Mouse (Mus musculus): ENCODE results near the gene Igf1r. TPM values are rescaled to one million over a fixed set of nuclear protein-coding genes. Genes with fewer than 3 reads are reported as not detected.

Gene Igf1r
- polyA plus RNA-seq, 1 experiment from 2014 or later, result 6.8 TPM

GRCm38 (mm10) chr7:68096411-68096810, 143.8 kb downstream of the Igf1r start:
- DNase-seq (ENCODE audit: low spot score) (no peak), ATAC-seq (ENCODE audit: low FRiP score, low TSS enrichment) (no peak)
- H3K4me3 ChIP-seq (ENCODE audit: low read depth, low read length), result no peak overlapping the region
- H3K9ac ChIP-seq (ENCODE audit: low read length), result no peak overlapping the region
- no peak overlapping the region for H3K27ac ChIP-seq (replicated peaks)
- TF ChIP-seq CTCF (IDR thresholded peaks at IDR 0.05; ENCODE audit: low read depth) (no peak), EP300 (optimal IDR thresholded peaks at IDR 0.05) (no peak)
- no peaks in the 10 kb centered on the region for H3K9me3 ChIP-seq (ENCODE audit: control insufficient read depth, low read length)
- H3K36me3 ChIP-seq (ENCODE audit: control insufficient read depth, insufficient read depth, low read length), result no peaks in the 10 kb centered on the region
- H3K4me1 ChIP-seq (replicated peaks; ENCODE audit: control insufficient read depth, insufficient read depth), result no peaks in the 10 kb centered on the region; the same call in 1 of the 2 replicates
- WGBS, result 79% methylated on average over 6 of the region's 6 CpGs
- no peak overlapping the region for H3K4me2 ChIP-seq (replicated peaks; ENCODE audit: low read depth)
- H3K27me3 ChIP-seq (ENCODE audit: control insufficient read depth, insufficient read depth, low read length), result no peaks in the 10 kb centered on the region

GRCm38 (mm10) chr7:68097081-68097836, 144.6 kb downstream of the Igf1r start:
- Histone ChIP-seq H3K9ac (ENCODE audit: low read length) (no peak overlapping the region), H3K4me1 (replicated peaks; ENCODE audit: control insufficient read depth, insufficient read depth) (no peaks in the 10 kb centered on the region; the same call in 1 of the 2 replicates), H3K9me3 (ENCODE audit: control insufficient read depth, low read length) (no peaks in the 10 kb centered on the region), H3K27me3 (ENCODE audit: control insufficient read depth, insufficient read depth, low read length) (no peaks in the 10 kb centered on the region), H3K4me3 (ENCODE audit: low read depth, low read length) (no peak overlapping the region), H3K27ac (replicated peaks) (no peak overlapping the region), H3K4me2 (replicated peaks; ENCODE audit: low read depth) (no peak overlapping the region), H3K36me3 (ENCODE audit: control insufficient read depth, insufficient read depth, low read length) (no peaks in the 10 kb centered on the region)
- WGBS, result 87% methylated on average over 7 of the region's 7 CpGs
- TF ChIP-seq CTCF (IDR thresholded peaks at IDR 0.05; ENCODE audit: low read depth) (no peak), EP300 (optimal IDR thresholded peaks at IDR 0.05) (no peak)
- ATAC-seq (ENCODE audit: low FRiP score, low TSS enrichment) (no peak), DNase-seq (ENCODE audit: low spot score) (no peak)

GRCm38 (mm10) chr7:68098098-68098497, 145.5 kb downstream of the Igf1r start:
- Histone ChIP-seq H3K4me2 (replicated peaks; ENCODE audit: low read depth) (no peak overlapping the region), H3K9ac (ENCODE audit: low read length) (no peak overlapping the region), H3K4me3 (ENCODE audit: low read depth, low read length) (no peak overlapping the region), H3K4me1 (replicated peaks; ENCODE audit: control insufficient read depth, insufficient read depth) (peaks cover 3% of the 10 kb centered on the region; the same call in 1 of the 2 replicates), H3K36me3 (ENCODE audit: control insufficient read depth, insufficient read depth, low read length) (no peaks in the 10 kb centered on the region), H3K27ac (replicated peaks) (no peak overlapping the region), H3K9me3 (ENCODE audit: control insufficient read depth, low read length) (no peaks in the 10 kb centered on the region), H3K27me3 (ENCODE audit: control insufficient read depth, insufficient read depth, low read length) (no peaks in the 10 kb centered on the region)
- ATAC-seq (ENCODE audit: low FRiP score, low TSS enrichment) (no peak), DNase-seq (ENCODE audit: low spot score) (no peak)
- no peak for TF ChIP-seq EP300 (optimal IDR thresholded peaks at IDR 0.05)
- no peak for TF ChIP-seq CTCF (IDR thresholded peaks at IDR 0.05; ENCODE audit: low read depth)
- 88% methylated on average over 6 of the region's 6 CpGs for WGBS

- H3K4me1 ChIP-seq (replicated peaks; ENCODE audit: control insufficient read depth, insufficient read depth), result peaks cover 3% of the 10 kb centered on the region; the same call in 1 of the 2 replicates
- H3K9ac ChIP-seq (ENCODE audit: low read length), result no peak overlapping the region
- no peak overlapping the region for H3K4me3 ChIP-seq (ENCODE audit: low read depth, low read length)
- no peak for TF ChIP-seq EP300 (optimal IDR thresholded peaks at IDR 0.05)
- TF ChIP-seq CTCF (IDR thresholded peaks at IDR 0.05; ENCODE audit: low read depth), result no peak
- H3K9me3 ChIP-seq (ENCODE audit: control insufficient read depth, low read length), result no peaks in the 10 kb centered on the region
- ATAC-seq (ENCODE audit: low FRiP score, low TSS enrichment) (0 out of 2 replicates have a peak, but pooled peaks have one; percentile 38), DNase-seq (ENCODE audit: low spot score) (no peak)
- H3K4me2 ChIP-seq (replicated peaks; ENCODE audit: low read depth), result no peak overlapping the region
- WGBS, result 43% methylated on average over 10 of the region's 10 CpGs
- H3K36me3 ChIP-seq (ENCODE audit: control insufficient read depth, insufficient read depth, low read length), result no peaks in the 10 kb centered on the region
- no peaks in the 10 kb centered on the region for H3K27me3 ChIP-seq (ENCODE audit: control insufficient read depth, insufficient read depth, low read length)
- no peak overlapping the region for H3K27ac ChIP-seq (replicated peaks)
Measured at GRCm38 (mm10) chr7:68100388-68100787, 147.8 kb downstream of the Igf1r start.

- TF ChIP-seq CTCF (IDR thresholded peaks at IDR 0.05; ENCODE audit: low read depth) (no peak), EP300 (optimal IDR thresholded peaks at IDR 0.05) (no peak)
- H3K27ac ChIP-seq (replicated peaks), result no peak overlapping the region
- no peak overlapping the region for H3K4me2 ChIP-seq (replicated peaks; ENCODE audit: low read depth)
- peak; percentile 53; the same call in 1 of the 2 replicates for ATAC-seq (ENCODE audit: low FRiP score, low TSS enrichment)
- peaks cover 3% of the 10 kb centered on the region; the same call in 1 of the 2 replicates for H3K4me1 ChIP-seq (replicated peaks; ENCODE audit: control insufficient read depth, insufficient read depth)
- H3K9me3 ChIP-seq (ENCODE audit: control insufficient read depth, low read length), result no peaks in the 10 kb centered on the region
- DNase-seq (ENCODE audit: low spot score), result peak; percentile 82
- WGBS, result 48% methylated on average over 15 of the region's 15 CpGs
- no peak overlapping the region for H3K9ac ChIP-seq (ENCODE audit: low read length)
- H3K4me3 ChIP-seq (ENCODE audit: low read depth, low read length), result no peak overlapping the region
- no peaks in the 10 kb centered on the region for H3K27me3 ChIP-seq (ENCODE audit: control insufficient read depth, insufficient read depth, low read length)
- H3K36me3 ChIP-seq (ENCODE audit: control insufficient read depth, insufficient read depth, low read length), result no peaks in the 10 kb centered on the region
Measured at GRCm38 (mm10) chr7:68102456-68103177, 150.0 kb downstream of the Igf1r start.

DNA sequence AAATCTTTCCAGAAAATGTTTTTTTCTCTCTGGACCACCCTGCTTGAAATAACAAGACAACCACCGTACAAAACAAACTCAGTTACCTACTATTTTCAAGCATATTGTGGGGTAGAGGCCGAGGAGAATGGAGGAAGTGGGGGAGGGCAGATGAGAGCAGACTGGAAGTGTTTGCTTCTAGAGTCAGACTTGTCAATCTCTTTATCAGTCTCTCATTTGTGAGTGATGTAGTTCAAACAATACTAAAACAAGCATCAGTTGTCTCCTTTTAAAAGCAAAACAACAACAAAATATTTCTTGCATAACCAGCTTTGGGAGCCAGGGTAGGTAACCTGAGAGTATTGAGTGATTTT, 150.5 kb downstream of the Igf1r start:
- WGBS, result 27% methylated on average over 2 of the region's 2 CpGs
- TF ChIP-seq CTCF (IDR thresholded peaks at IDR 0.05; ENCODE audit: low read depth) (no peak), EP300 (optimal IDR thresholded peaks at IDR 0.05) (no peak)
- Histone ChIP-seq H3K4me2 (replicated peaks; ENCODE audit: low read depth) (no peak overlapping the region), H3K36me3 (ENCODE audit: control insufficient read depth, insufficient read depth, low read length) (no peaks in the 10 kb centered on the region), H3K4me1 (replicated peaks; ENCODE audit: control insufficient read depth, insufficient read depth) (peaks cover 3% of the 10 kb centered on the region; the same call in 1 of the 2 replicates), H3K27ac (replicated peaks) (no peak overlapping the region), H3K9me3 (ENCODE audit: control insufficient read depth, low read length) (no peaks in the 10 kb centered on the region), H3K27me3 (ENCODE audit: control insufficient read depth, insufficient read depth, low read length) (no peaks in the 10 kb centered on the region), H3K9ac (ENCODE audit: low read length) (no peak overlapping the region), H3K4me3 (ENCODE audit: low read depth, low read length) (no peak overlapping the region)
- no peak for DNase-seq (ENCODE audit: low spot score)
- ATAC-seq (ENCODE audit: low FRiP score, low TSS enrichment), result no peak
